ENCODE assay signal across 13 mouse cellular contexts in genomic region chr4:100311775-100312537, GRCm38 (mm10).
DNase-seq lines count a peak whose midpoint lies in the region; ATAC-seq and TF ChIP-seq lines count a peak whose summit lies in the region.
"Had no signal": no experiment of that assay in that cellular context is flagged by ENCODE, and none has a peak within 500 bp of the region (broad histone marks: within the 10 kb centered on the region; RNA-seq: fewer than 3 reads in every experiment).

No protein-coding gene starts in this region.

- intact Hi-C loops in heart, adult 2 months (cut with DNase I): no loop called here
- intact Hi-C loops in left cerebral cortex, postnatal 4 days (cut with DNase I): no loop called here

- H3K27ac ChIP-seq in heart, adult 2 months: no peak overlapping the region
- no peak overlapping the region for H3K27ac ChIP-seq in heart, embryonic 11.5 days (ENCODE audit: low read depth, low read length)
- H3K27ac ChIP-seq in stomach, embryonic 16.5 days (ENCODE audit: low read length): peak overlapping the region; percentile 23; the same call in 1 of the 2 replicates
- H3K27ac ChIP-seq: heart, embryonic 15.5 days; liver, embryonic 13.5 days had no signal

- DNase-seq in heart, adult 2 months: peak; percentile 38 to 46
- DNase-seq in right cerebral cortex, adult 18-20 months: peak; percentile 9
- DNase-seq in right cerebral cortex, postnatal 36 days (ENCODE audit: low spot score in 2 of 2): no peak
- peak; percentile 19 for DNase-seq in heart, adult 8-10 months (ENCODE audit: low spot score)
- DNase-seq in spleen, postnatal 14 days (ENCODE audit: low spot score in 2 of 2): no peak
- DNase-seq in left cerebral cortex, postnatal 4 days: no peak
- DNase-seq: embryo, embryonic 11 days; kidney, adult 11 months; liver, embryonic 13.5 days had no signal

- no peak for ATAC-seq in heart, embryonic 11.5 days (replicated peaks; ENCODE audit: insufficient number of reproducible peaks, low FRiP score, low TSS enrichment)
- ATAC-seq in stomach, embryonic 16.5 days (ENCODE audit: insufficient read depth, low FRiP score): peak; percentile 80

- H3K27me3 ChIP-seq in heart, adult 2 months (ENCODE audit: control insufficient read depth, insufficient read depth, low read length): no peaks in the 10 kb centered on the region
- peaks cover 7% of the 10 kb centered on the region for H3K27me3 ChIP-seq in heart, embryonic 11.5 days (ENCODE audit: control insufficient read depth, insufficient read depth, low read length)
- H3K27me3 ChIP-seq in stomach, embryonic 16.5 days (ENCODE audit: control insufficient read depth, insufficient read depth, low read length): no peaks in the 10 kb centered on the region
- H3K27me3 ChIP-seq: CH12.LX; heart, embryonic 15.5 days; liver, embryonic 13.5 days had no signal

- no peak overlapping the region for H3K4me3 ChIP-seq in heart, adult 2 months
- no peak overlapping the region for H3K4me3 ChIP-seq in heart, embryonic 11.5 days (ENCODE audit: low read depth, low read length)
- no peak overlapping the region for H3K4me3 ChIP-seq in stomach, embryonic 16.5 days (replicated peaks; ENCODE audit: low read length)
- H3K4me3 ChIP-seq: heart, embryonic 15.5 days; liver, embryonic 13.5 days had no signal

- TF ChIP-seq EP300 in heart, adult 2 months (IDR thresholded peaks at IDR 0.05; ENCODE audit: insufficient read depth, low read depth, low read length): no peak

- H3K9me3 ChIP-seq in heart, embryonic 11.5 days (replicated peaks; ENCODE audit: control insufficient read depth, low read length): no peaks in the 10 kb centered on the region
- H3K9me3 ChIP-seq in stomach, embryonic 16.5 days (replicated peaks; ENCODE audit: control insufficient read depth, low read length): no peaks in the 10 kb centered on the region
- H3K9me3 ChIP-seq: heart, embryonic 15.5 days; liver, embryonic 13.5 days had no signal

- peaks cover 1% of the 10 kb centered on the region for H3K4me1 ChIP-seq in heart, adult 2 months (ENCODE audit: control insufficient read depth, insufficient read depth, low read length)
- no peaks in the 10 kb centered on the region for H3K4me1 ChIP-seq in heart, embryonic 11.5 days (ENCODE audit: control insufficient read depth, insufficient read depth, low read length)
- peaks cover 6% of the 10 kb centered on the region; the same call in 1 of the 2 replicates for H3K4me1 ChIP-seq in stomach, embryonic 16.5 days (ENCODE audit: control insufficient read depth, insufficient read depth, low read length)
- H3K4me1 ChIP-seq: liver, embryonic 13.5 days had no signal

- no peak for TF ChIP-seq CTCF in heart, adult 2 months (IDR thresholded peaks at IDR 0.05)

- H3K79me2 ChIP-seq in heart, adult 2 months (replicated peaks; ENCODE audit: control insufficient read depth, insufficient read depth, low read length): 0 out of 2 replicates have a peak, but pooled peaks cover 1% of the 10 kb centered on the region

- H3K9ac ChIP-seq in heart, adult 2 months (ENCODE audit: low read depth, low read length): no peak overlapping the region
- H3K9ac ChIP-seq in heart, embryonic 11.5 days (ENCODE audit: low read depth, low read length): no peak overlapping the region
- no peak overlapping the region for H3K9ac ChIP-seq in stomach, embryonic 16.5 days (ENCODE audit: low read length)
- H3K9ac ChIP-seq: heart, embryonic 15.5 days; liver, embryonic 13.5 days had no signal

- no peaks in the 10 kb centered on the region for H3K36me3 ChIP-seq in heart, adult 2 months (ENCODE audit: control insufficient read depth, insufficient read depth, low read length)
- no peaks in the 10 kb centered on the region for H3K36me3 ChIP-seq in heart, embryonic 11.5 days (ENCODE audit: control insufficient read depth, insufficient read depth, low read length)
- H3K36me3 ChIP-seq in stomach, embryonic 16.5 days (ENCODE audit: control insufficient read depth, insufficient read depth, low read length): no peaks in the 10 kb centered on the region
- H3K36me3 ChIP-seq: heart, embryonic 15.5 days; liver, embryonic 13.5 days had no signal

- no peak overlapping the region for H3K4me2 ChIP-seq in heart, embryonic 11.5 days
- H3K4me2 ChIP-seq in stomach, embryonic 16.5 days (ENCODE audit: low read depth, low read length): no peak overlapping the region
- H3K4me2 ChIP-seq: heart, embryonic 15.5 days; liver, embryonic 13.5 days had no signal

- WGBS in heart, adult 2 months: 65% methylated on average over 10 of the region's 10 CpGs
- WGBS in heart, embryonic 11.5 days (ENCODE audit: insufficient replicate concordance): 80% methylated on average over 10 of the region's 10 CpGs
- 44% methylated on average over 10 of the region's 10 CpGs for WGBS in stomach, embryonic 16.5 days

- no peak for TF ChIP-seq POLR2A in heart, adult 2 months (IDR thresholded peaks at IDR 0.05; ENCODE audit: insufficient read depth, low read depth, low read length)

Comparison
In these comparisons a context has a peak if more than half of its experiments do, and no peak if none do; other contexts are left out.
1. DNase-seq: peak in heart, adult 2 months (2 of 2), right cerebral cortex, adult 18-20 months (single experiment) and heart, adult 8-10 months (single experiment); none in right cerebral cortex, postnatal 36 days (0 of 2), spleen, postnatal 14 days (0 of 2) and left cerebral cortex, postnatal 4 days (single experiment).